Mouse (Mus musculus): ENCODE data around the gene Strn4. TPM values are rescaled to one million over a fixed set of nuclear protein-coding genes. Genes with fewer than 3 reads are reported as not detected.
A peak's percentile ranks its signal among the peaks of the same experiment; 100 is the strongest.

Strn4 gene
- total and polyA plus RNA-seq, 3 experiments = 46.0 to 74.5 (median 63.5) TPM

- Histone ChIP-seq H3K36me3 (replicated peaks in 1 of 2; ENCODE audit: control insufficient read depth in 1 of 2, insufficient read depth in 1 of 2, low read length in 1 of 2) (peaks cover 39 to 71% of the 10 kb centered on the region in 2 experiments), H3K4me1 (ENCODE audit: control insufficient read depth in 1 of 2, insufficient read depth in 2 of 2) (peaks cover 3 to 15% of the 10 kb centered on the region in 2 experiments), H3K4me2 (ENCODE audit: insufficient read depth, low read depth, poor library complexity, severe bottlenecking) (no peak overlapping the region), H3K27me3 (replicated peaks) (no peaks in the 10 kb centered on the region), H3K4me3 (replicated peaks in 1 of 3; ENCODE audit: low read depth in 2 of 3, low read length in 2 of 3, poor library complexity in 1 of 3) (no peak overlapping the region), H3K27ac (ENCODE audit: insufficient read depth, low read depth) (no peak overlapping the region), H3K79me2 (replicated peaks; ENCODE audit: control insufficient read depth, extremely low read depth, insufficient read depth, poor library complexity, severe bottlenecking) (peaks cover 9% of the 10 kb centered on the region), H3K9ac (ENCODE audit: insufficient read depth, low read depth) (no peak overlapping the region), H3K9me3 (replicated peaks; ENCODE audit: low read length) (peaks cover 12% of the 10 kb centered on the region)
- no peak for DNase-seq (ENCODE audit: extremely low read depth)
- dilution Hi-C loops (cut with MboI; ENCODE audit: extremely low pct_ligation_motif_present, extremely low pct_unique_long_range_greater_than_20kb, low sequenced_read_pairs) = no loop called here
- in situ Hi-C loops (cut with MboI; ENCODE audit: low pct_ligation_motif_present, low pct_unique_long_range_greater_than_20kb, low sequenced_read_pairs) = no loop called here
- TF ChIP-seq SMC3 (IDR thresholded peaks at IDR 0.05; ENCODE audit: low read depth, low read length) = 0 out of 2 replicates have a peak, but pooled peaks have one; percentile 12
- TF ChIP-seq RAD21 (IDR thresholded peaks at IDR 0.05; ENCODE audit: low read depth, low read length) = peak; percentile 31
- no peak for TF ChIP-seq SIN3A (IDR thresholded peaks at IDR 0.05; ENCODE audit: low read length)
- peak; percentile 33 to 53; a peak in 3 of 4 replicates for TF ChIP-seq CTCF (conservative IDR thresholded peaks at IDR 0.05 in 1 of 2, IDR thresholded peaks at IDR 0.05 in 1 of 2; ENCODE audit: low read depth in 2 of 2, low read length in 2 of 2)
Measured at GRCm38 (mm10) chr7:16812505-16812904, 3.2 kb upstream of the Strn4 start.

GRCm38 (mm10) chr7:16816078-16816474 is 387 bp downstream of the Strn4 start:
- in situ Hi-C loops (cut with MboI; ENCODE audit: low pct_ligation_motif_present, low pct_unique_long_range_greater_than_20kb, low sequenced_read_pairs) = loop anchor here (5.0 kb wide), 1 partner anchor 91 kb away; the partner anchor contains the start of gene Ptgir
- dilution Hi-C loops (cut with MboI; ENCODE audit: extremely low pct_ligation_motif_present, extremely low pct_unique_long_range_greater_than_20kb, low sequenced_read_pairs) = no loop called here
- peak overlapping the region; percentile 99 for H3K9ac ChIP-seq (ENCODE audit: insufficient read depth, low read depth)
- no peaks in the 10 kb centered on the region for H3K27me3 ChIP-seq (replicated peaks)
- H3K36me3 ChIP-seq (replicated peaks in 1 of 2; ENCODE audit: control insufficient read depth in 1 of 2, insufficient read depth in 1 of 2, low read length in 1 of 2) = peaks cover 24 to 64% of the 10 kb centered on the region in 2 experiments
- peaks cover 24 to 50% of the 10 kb centered on the region in 2 experiments for H3K4me1 ChIP-seq (ENCODE audit: control insufficient read depth in 1 of 2, insufficient read depth in 2 of 2)
- H3K4me2 ChIP-seq (ENCODE audit: insufficient read depth, low read depth, poor library complexity, severe bottlenecking) = peak overlapping the region; percentile 93
- peak; percentile 85 for TF ChIP-seq NRF1 (IDR thresholded peaks at IDR 0.05; ENCODE audit: low read depth, low read length)
- no peak for TF ChIP-seq HCFC1 (IDR thresholded peaks at IDR 0.05; ENCODE audit: low read depth, low read length)
- TF ChIP-seq ZC3H11A (IDR thresholded peaks at IDR 0.05; ENCODE audit: low read depth, low read length) = no peak
- TF ChIP-seq ZMIZ1 (IDR thresholded peaks at IDR 0.05; ENCODE audit: low read depth, low read length) = peak; percentile 92
- peak; percentile 80 for TF ChIP-seq POLR2A (IDR thresholded peaks at IDR 0.05; ENCODE audit: low read depth, low read length)
- TF ChIP-seq ZNF384 (IDR thresholded peaks at IDR 0.05; ENCODE audit: low read depth, low read length) = peak; percentile 0; the same call in 1 of the 2 replicates
- no peak for TF ChIP-seq USF1 (IDR thresholded peaks at IDR 0.05; ENCODE audit: low read depth, low read length)
- peak; percentile 92 for TF ChIP-seq NELFE (IDR thresholded peaks at IDR 0.05; ENCODE audit: low read depth, low read length)
- TF ChIP-seq TCF12 (IDR thresholded peaks at IDR 0.05; ENCODE audit: low read depth, low read length) = peak; percentile 55; the same call in 1 of the 2 replicates
- no peak for TF ChIP-seq MAFK (IDR thresholded peaks at IDR 0.05; ENCODE audit: insufficient replicate concordance, low read length)
- peak; percentile 69 for TF ChIP-seq MAX (IDR thresholded peaks at IDR 0.05; ENCODE audit: low read length)
- TF ChIP-seq SIN3A (IDR thresholded peaks at IDR 0.05; ENCODE audit: low read length) = no peak; the same call in 1 of the 2 replicates
- no peak for TF ChIP-seq JUN (IDR thresholded peaks at IDR 0.05; ENCODE audit: insufficient read depth, low read depth, low read length)
- TF ChIP-seq MXI1 (IDR thresholded peaks at IDR 0.05; ENCODE audit: low read depth, low read length) = peak; percentile 69
- TF ChIP-seq POLR2AphosphoS2 (IDR thresholded peaks at IDR 0.05; ENCODE audit: low read depth, low read length) = 0 out of 2 replicates have a peak, but pooled peaks have one; percentile 40
- H3K9me3 ChIP-seq (replicated peaks; ENCODE audit: low read length) = peaks cover 5% of the 10 kb centered on the region
- peak overlapping the region; percentile 42 for H3K27ac ChIP-seq (ENCODE audit: insufficient read depth, low read depth)
- H3K79me2 ChIP-seq (replicated peaks; ENCODE audit: control insufficient read depth, extremely low read depth, insufficient read depth, poor library complexity, severe bottlenecking) = peaks cover 45% of the 10 kb centered on the region
- peak; percentile 58 for DNase-seq (ENCODE audit: extremely low read depth)
- peak overlapping the region; percentile 62 to 91 (median 82) for H3K4me3 ChIP-seq (replicated peaks in 1 of 3; ENCODE audit: low read depth in 2 of 3, low read length in 2 of 3, poor library complexity in 1 of 3)

Measured in CH12.LX (cell line).